Mouse (Mus musculus) stomach, postnatal 0 days (tissue): ENCODE measurements around the gene Radil.

ENCODE experiments used
- CTCF ChIP-seq: IDR thresholded peaks from 2 replicates; pipeline ENCODE4 v1.5.1; 2016; ENCODE audit warnings: antibody characterized with exemption, low read depth, mild to moderate bottlenecking, moderate library complexity
- EP300 ChIP-seq: optimal IDR thresholded peaks from 2 replicates; pipeline ENCODE3; 2016; ENCODE audit warnings: antibody characterized with exemption

GRCm38 (mm10) chr5:142469796-142470195, 81.1 kb downstream of the Radil start:
- no peak for TF ChIP-seq CTCF
- no peak for TF ChIP-seq EP300
